Mouse (Mus musculus): ENCODE measurements around the gene Iqcg.

GRCm38 (mm10) chr16:33005216-33005615 is 50.8 kb downstream of the Iqcg start:
- TF ChIP-seq CTCF (IDR thresholded peaks at IDR 0.05; ENCODE audit: low read depth), result no peak
- no peak for TF ChIP-seq EP300 (IDR thresholded peaks at IDR 0.05; ENCODE audit: low read depth)
